Mouse (Mus musculus) midbrain, embryonic 16.5 days (tissue): ENCODE measurements at regions not wholly inside any gene's neighbourhood (a gene's known extent, or its start where the extent isn't known, plus 50 kb on each side); places are given as distances from the start of the nearest gene placed in this dataset.

Experiments used
- ATAC-seq: fragments of 200-750 bp; cut with Nextera tagmentation; 2 replicates; pipeline ENCODE4 v1.8.0; 2017; ENCODE audit warnings: moderate TSS enrichment
- H3K27ac ChIP-seq: fragments of 300-500 bp; sonication (generic); 2 replicates; pipeline ENCODE4 v1.5.1; 2014; ENCODE audit warnings: mild to moderate bottlenecking, low read length, mixed read lengths
- H3K27me3 ChIP-seq: fragments of 300-500 bp; sonication (generic); 2 replicates; pipeline ENCODE4 v1.6.1; 2014; ENCODE audit warnings: low read depth, low read length, mixed read lengths; ENCODE audit not compliant: control insufficient read depth, insufficient read depth
- H3K36me3 ChIP-seq: fragments of 300-500 bp; sonication (generic); 2 replicates; pipeline ENCODE4 v1.6.1; 2014; ENCODE audit warnings: mild to moderate bottlenecking, low read length, moderate library complexity, mixed read lengths; ENCODE audit not compliant: control insufficient read depth, insufficient read depth
- H3K4me1 ChIP-seq: fragments of 300-500 bp; sonication (generic); 2 replicates; pipeline ENCODE4 v1.6.1; 2014; ENCODE audit warnings: mild to moderate bottlenecking, low read length, mixed read lengths; ENCODE audit not compliant: control insufficient read depth, insufficient read depth
- H3K4me2 ChIP-seq: fragments of 300-500 bp; sonication (generic); 2 replicates; pipeline ENCODE4 v1.6.1; 2014; ENCODE audit warnings: mild to moderate bottlenecking, low read length, mixed read lengths
- H3K4me3 ChIP-seq: fragments of 300-500 bp; sonication (generic); 2 replicates; pipeline ENCODE4 v1.5.1; 2014; ENCODE audit warnings: low read depth, mild to moderate bottlenecking, low read length, moderate library complexity, mixed read lengths
- H3K9ac ChIP-seq: fragments of 300-500 bp; sonication (generic); 2 replicates; pipeline ENCODE4 v1.6.1; 2014; ENCODE audit warnings: low read depth, low read length, mixed read lengths
- H3K9me3 ChIP-seq: fragments of 300-500 bp; sonication (generic); replicated peaks from 2 replicates; pipeline ENCODE4 v1.6.1; 2014; ENCODE audit warnings: mild to moderate bottlenecking, low read length, mixed read lengths; ENCODE audit not compliant: control insufficient read depth, poor library complexity, severe bottlenecking
- WGBS: fragments of 180-500 bp; shearing (Covaris S2); extraction: QIAGEN DNeasy Blood & Tissue Kit; methylation state at CpG from one replicate; pipeline ENCODE4 v1.1.7; 2014; 5-methylcytosine and 5-hydroxymethylcytosine counted together

- no peak overlapping the region for H3K4me3 ChIP-seq
- no peak for ATAC-seq
- no peak overlapping the region for H3K4me2 ChIP-seq
- no peaks in the 10 kb centered on the region for H3K27me3 ChIP-seq
- no peak overlapping the region for H3K27ac ChIP-seq
- H3K9ac ChIP-seq: no peak overlapping the region
- 69% methylated on average over 10 of the region's 10 CpGs for WGBS
- no peaks in the 10 kb centered on the region for H3K36me3 ChIP-seq
- no peaks in the 10 kb centered on the region for H3K9me3 ChIP-seq
- H3K4me1 ChIP-seq: peaks cover 17% of the 10 kb centered on the region
Measured at GRCm38 (mm10) chr4:45642604-45643003, 110.3 kb upstream of the Shb start.

- Histone ChIP-seq H3K27ac (no peak overlapping the region), H3K4me1 (peaks cover 17% of the 10 kb centered on the region), H3K9me3 (no peaks in the 10 kb centered on the region), H3K27me3 (no peaks in the 10 kb centered on the region), H3K4me3 (no peak overlapping the region), H3K4me2 (no peak overlapping the region), H3K36me3 (no peaks in the 10 kb centered on the region), H3K9ac (no peak overlapping the region)
- no peak for ATAC-seq
- WGBS: 63% methylated on average over 5 of the region's 5 CpGs
Measured at GRCm38 (mm10) chr4:45641272-45641671, 109.0 kb upstream of the Shb start.

- H3K4me2 ChIP-seq: no peak overlapping the region
- H3K4me3 ChIP-seq: no peak overlapping the region
- H3K36me3 ChIP-seq: no peaks in the 10 kb centered on the region
- H3K4me1 ChIP-seq: peaks cover 17% of the 10 kb centered on the region
- no peak overlapping the region for H3K9ac ChIP-seq
- WGBS: 92% methylated on average over 11 of the region's 11 CpGs
- ATAC-seq: no peak
- H3K27me3 ChIP-seq: no peaks in the 10 kb centered on the region
- H3K27ac ChIP-seq: peak overlapping the region; percentile 87; the same call in 1 of the 2 replicates
- H3K9me3 ChIP-seq: no peaks in the 10 kb centered on the region
Measured at GRCm38 (mm10) chr4:45640713-45641112, 108.4 kb upstream of the Shb start.

GRCm38 (mm10) chr4:45639397-45640034 lies 107.2 kb upstream of the Shb start:
- H3K4me2 ChIP-seq: peak overlapping the region; percentile 19; the same call in 1 of the 2 replicates

GRCm38 (mm10) chr4:45638411-45638810 lies 106.1 kb upstream of the Shb start:
- H3K9me3 ChIP-seq: no peaks in the 10 kb centered on the region
- peak overlapping the region; percentile 87; the same call in 1 of the 2 replicates for H3K27ac ChIP-seq
- ATAC-seq: 0 out of 2 replicates have a peak, but pooled peaks have one; percentile 26
- no peak overlapping the region for H3K4me3 ChIP-seq
- 18% methylated on average over 8 of the region's 8 CpGs for WGBS
- peaks cover 17% of the 10 kb centered on the region for H3K4me1 ChIP-seq
- H3K27me3 ChIP-seq: no peaks in the 10 kb centered on the region
- H3K9ac ChIP-seq: no peak overlapping the region
- H3K4me2 ChIP-seq: no peak overlapping the region
- no peaks in the 10 kb centered on the region for H3K36me3 ChIP-seq

More at GRCm38 (mm10) chr4:45639397-45640034, 107.2 kb upstream of the Shb start:
- peak; percentile 47 for ATAC-seq
- Histone ChIP-seq H3K9me3 (no peaks in the 10 kb centered on the region), H3K27me3 (no peaks in the 10 kb centered on the region), H3K36me3 (no peaks in the 10 kb centered on the region), H3K4me3 (no peak overlapping the region), H3K9ac (no peak overlapping the region), H3K4me1 (peaks cover 17% of the 10 kb centered on the region), H3K27ac (peak overlapping the region; percentile 87)
- 66% methylated on average over 12 of the region's 12 CpGs for WGBS

GRCm38 (mm10) chr4:45631276-45632045 lies 99.2 kb upstream of the Shb start:
- no peak for ATAC-seq
- WGBS: 54% methylated on average over 7 of the region's 7 CpGs

GRCm38 (mm10) chr4:45625633-45626032 lies 93.4 kb upstream of the Shb start:
- no peak for ATAC-seq
- no peaks in the 10 kb centered on the region for H3K9me3 ChIP-seq

More at GRCm38 (mm10) chr4:45631276-45632045, 99.2 kb upstream of the Shb start:
- no peak overlapping the region for H3K9ac ChIP-seq
- no peaks in the 10 kb centered on the region for H3K36me3 ChIP-seq
- no peaks in the 10 kb centered on the region for H3K27me3 ChIP-seq
- H3K4me1 ChIP-seq: no peaks in the 10 kb centered on the region
- H3K4me2 ChIP-seq: no peak overlapping the region
- H3K27ac ChIP-seq: no peak overlapping the region
- no peaks in the 10 kb centered on the region for H3K9me3 ChIP-seq
- H3K4me3 ChIP-seq: no peak overlapping the region

GRCm38 (mm10) chr4:45622017-45622416 lies 89.7 kb upstream of the Shb start:
- Histone ChIP-seq H3K9ac (no peak overlapping the region), H3K9me3 (no peaks in the 10 kb centered on the region), H3K4me1 (peaks cover 10% of the 10 kb centered on the region), H3K4me3 (no peak overlapping the region), H3K4me2 (no peak overlapping the region), H3K36me3 (no peaks in the 10 kb centered on the region), H3K27me3 (no peaks in the 10 kb centered on the region), H3K27ac (no peak overlapping the region)
- WGBS: 94% methylated on average over 5 of the region's 5 CpGs
- ATAC-seq: no peak

More at GRCm38 (mm10) chr4:45625633-45626032, 93.4 kb upstream of the Shb start:
- H3K4me2 ChIP-seq: no peak overlapping the region
- WGBS: 66% methylated on average over 7 of the region's 7 CpGs
- no peaks in the 10 kb centered on the region for H3K27me3 ChIP-seq
- H3K9ac ChIP-seq: no peak overlapping the region
- no peak overlapping the region for H3K4me3 ChIP-seq
- no peaks in the 10 kb centered on the region for H3K4me1 ChIP-seq
- H3K36me3 ChIP-seq: no peaks in the 10 kb centered on the region
- H3K27ac ChIP-seq: no peak overlapping the region

GRCm38 (mm10) chr4:45617126-45617525 lies 84.9 kb upstream of the Shb start:
- peak overlapping the region; percentile 60; the same call in 1 of the 2 replicates for H3K27ac ChIP-seq
- no peaks in the 10 kb centered on the region for H3K36me3 ChIP-seq
- peaks cover 17% of the 10 kb centered on the region for H3K4me1 ChIP-seq
- ATAC-seq: peak; percentile 66
- no peak overlapping the region for H3K4me2 ChIP-seq
- no peak overlapping the region for H3K4me3 ChIP-seq
- H3K27me3 ChIP-seq: no peaks in the 10 kb centered on the region
- H3K9me3 ChIP-seq: no peaks in the 10 kb centered on the region
- WGBS: 24% methylated on average over 3 of the region's 3 CpGs
- 0 out of 2 replicates have a peak overlapping the region, but pooled peaks have one; percentile 16 for H3K9ac ChIP-seq
